Mouse (Mus musculus) MN1 (cell line): ENCODE results near the gene Drc1.

ENCODE experiments used
- DNase-seq: peaks from one replicate; pipeline ENCODE4 v3.0.0-alpha.2; 2016; ENCODE audit warnings: low spot score

The Drc1 gene

GRCm38 (mm10) chr5:30281291-30281732, at the start of gene Drc1:
TSS of gene Drc1 (plus strand) at chr5:30281388.
- no peak for DNase-seq

GRCm38 (mm10) chr5:30231891-30232270, 49.3 kb upstream of the Drc1 start:
- DNase-seq: no peak

- peak; percentile 97 for DNase-seq
Observed at GRCm38 (mm10) chr5:30232271-30232971, 48.8 kb upstream of the Drc1 start, which contains the start of gene Selenoi. TSS of gene Selenoi (plus strand) at chr5:30232581.

GRCm38 (mm10) chr5:30233042-30233441, 48.1 kb upstream of the Drc1 start:
- DNase-seq: peak; percentile 36

- no peak for DNase-seq
Observed at GRCm38 (mm10) chr5:30233979-30234378, 47.2 kb upstream of the Drc1 start.

- DNase-seq: no peak
Observed at GRCm38 (mm10) chr5:30235641-30236126, 45.5 kb upstream of the Drc1 start.

GRCm38 (mm10) chr5:30238533-30238932, 42.7 kb upstream of the Drc1 start:
- no peak for DNase-seq

GRCm38 (mm10) chr5:30240552-30240951, 40.6 kb upstream of the Drc1 start:
- DNase-seq: no peak

GRCm38 (mm10) chr5:30242410-30242809, 38.8 kb upstream of the Drc1 start:
- DNase-seq: no peak

- no peak for DNase-seq
Observed at GRCm38 (mm10) chr5:30243741-30244140, 37.4 kb upstream of the Drc1 start.

GRCm38 (mm10) chr5:30245861-30246416, 35.2 kb upstream of the Drc1 start:
- no peak for DNase-seq

- no peak for DNase-seq
Observed at GRCm38 (mm10) chr5:30247666-30248065, 33.5 kb upstream of the Drc1 start.

GRCm38 (mm10) chr5:30255567-30256354, 25.4 kb upstream of the Drc1 start:
- DNase-seq: no peak

- no peak for DNase-seq
Observed at GRCm38 (mm10) chr5:30258776-30259175, 22.4 kb upstream of the Drc1 start.

- DNase-seq: no peak
Observed at GRCm38 (mm10) chr5:30270571-30271190, 10.5 kb upstream of the Drc1 start.

- no peak for DNase-seq
Observed at GRCm38 (mm10) chr5:30271599-30272281, 9.4 kb upstream of the Drc1 start.

- DNase-seq: no peak
Observed at GRCm38 (mm10) chr5:30276361-30276760, 4.8 kb upstream of the Drc1 start.

- no peak for DNase-seq
Observed at GRCm38 (mm10) chr5:30278952-30279351, 2.2 kb upstream of the Drc1 start.

GRCm38 (mm10) chr5:30279446-30279845, 1.7 kb upstream of the Drc1 start:
- DNase-seq: peak; percentile 21

GRCm38 (mm10) chr5:30280864-30281263, 324 bp upstream of the Drc1 start:
- DNase-seq: no peak

GRCm38 (mm10) chr5:30285944-30286799, 5.0 kb downstream of the Drc1 start:
- no peak for DNase-seq
